Mouse (Mus musculus): ENCODE measurements around the gene Hmga2. TPM values are rescaled to one million over a fixed set of nuclear protein-coding genes. Genes with fewer than 3 reads are reported as not detected.

Hmga2 gene
- polyA plus RNA-seq, 1 experiment from 2014 or later = 1.1 TPM

GRCm38 (mm10) chr10:120398745-120399144, 77.5 kb downstream of the Hmga2 start:
- H3K9ac ChIP-seq (ENCODE audit: low read depth, low read length) = no peak overlapping the region
- no peak overlapping the region for H3K27ac ChIP-seq (ENCODE audit: low read length)
- no peaks in the 10 kb centered on the region for H3K36me3 ChIP-seq (ENCODE audit: control insufficient read depth, insufficient read depth)
- H3K9me3 ChIP-seq (replicated peaks; ENCODE audit: control insufficient read depth, low read length) = no peaks in the 10 kb centered on the region
- no peaks in the 10 kb centered on the region for H3K4me1 ChIP-seq (ENCODE audit: control insufficient read depth, low read depth, low read length)
- ATAC-seq (ENCODE audit: low read depth) = no peak
- WGBS (ENCODE audit: insufficient replicate concordance) = 57% methylated on average over 6 of the region's 6 CpGs
- H3K27me3 ChIP-seq (ENCODE audit: control insufficient read depth, insufficient read depth, low read depth, low read length) = no peaks in the 10 kb centered on the region
- H3K4me3 ChIP-seq (ENCODE audit: low read depth, low read length) = no peak overlapping the region
- no peak overlapping the region for H3K4me2 ChIP-seq (ENCODE audit: low read depth, low read length)

- Histone ChIP-seq H3K9ac (ENCODE audit: low read depth, low read length) (no peak overlapping the region), H3K36me3 (ENCODE audit: control insufficient read depth, insufficient read depth) (no peaks in the 10 kb centered on the region), H3K27me3 (ENCODE audit: control insufficient read depth, insufficient read depth, low read depth, low read length) (no peaks in the 10 kb centered on the region), H3K9me3 (replicated peaks; ENCODE audit: control insufficient read depth, low read length) (no peaks in the 10 kb centered on the region), H3K4me2 (ENCODE audit: low read depth, low read length) (no peak overlapping the region), H3K27ac (ENCODE audit: low read length) (no peak overlapping the region), H3K4me3 (ENCODE audit: low read depth, low read length) (no peak overlapping the region), H3K4me1 (ENCODE audit: control insufficient read depth, low read depth, low read length) (no peaks in the 10 kb centered on the region; the same call in 1 of the 2 replicates)
- WGBS (ENCODE audit: insufficient replicate concordance) = 75% methylated on average over 17 of the region's 17 CpGs
- ATAC-seq (ENCODE audit: low read depth) = no peak
Measured at GRCm38 (mm10) chr10:120397211-120397631, 79.0 kb downstream of the Hmga2 start.

GRCm38 (mm10) chr10:120395550-120395949, 80.7 kb downstream of the Hmga2 start:
- Histone ChIP-seq H3K4me2 (ENCODE audit: low read depth, low read length) (no peak overlapping the region), H3K36me3 (ENCODE audit: control insufficient read depth, insufficient read depth) (no peaks in the 10 kb centered on the region), H3K9ac (ENCODE audit: low read depth, low read length) (no peak overlapping the region), H3K27me3 (ENCODE audit: control insufficient read depth, insufficient read depth, low read depth, low read length) (no peaks in the 10 kb centered on the region), H3K4me1 (ENCODE audit: control insufficient read depth, low read depth, low read length) (no peaks in the 10 kb centered on the region; the same call in 1 of the 2 replicates), H3K27ac (ENCODE audit: low read length) (no peak overlapping the region), H3K9me3 (replicated peaks; ENCODE audit: control insufficient read depth, low read length) (no peaks in the 10 kb centered on the region), H3K4me3 (ENCODE audit: low read depth, low read length) (no peak overlapping the region)
- 57% methylated on average over 6 of the region's 6 CpGs for WGBS (ENCODE audit: insufficient replicate concordance)
- ATAC-seq (ENCODE audit: low read depth) = no peak

GRCm38 (mm10) chr10:120394740-120395139, 81.5 kb downstream of the Hmga2 start:
- Histone ChIP-seq H3K27me3 (ENCODE audit: control insufficient read depth, insufficient read depth, low read depth, low read length) (no peaks in the 10 kb centered on the region), H3K4me1 (ENCODE audit: control insufficient read depth, low read depth, low read length) (no peaks in the 10 kb centered on the region; the same call in 1 of the 2 replicates), H3K4me2 (ENCODE audit: low read depth, low read length) (no peak overlapping the region), H3K9ac (ENCODE audit: low read depth, low read length) (no peak overlapping the region), H3K9me3 (replicated peaks; ENCODE audit: control insufficient read depth, low read length) (no peaks in the 10 kb centered on the region), H3K4me3 (ENCODE audit: low read depth, low read length) (no peak overlapping the region), H3K27ac (ENCODE audit: low read length) (no peak overlapping the region), H3K36me3 (ENCODE audit: control insufficient read depth, insufficient read depth) (no peaks in the 10 kb centered on the region)
- ATAC-seq (ENCODE audit: low read depth) = no peak
- 69% methylated on average over 9 of the region's 9 CpGs for WGBS (ENCODE audit: insufficient replicate concordance)

GRCm38 (mm10) chr10:120391971-120392716, 84.1 kb downstream of the Hmga2 start:
- Histone ChIP-seq H3K9me3 (replicated peaks; ENCODE audit: control insufficient read depth, low read length) (no peaks in the 10 kb centered on the region), H3K9ac (ENCODE audit: low read depth, low read length) (no peak overlapping the region), H3K4me2 (ENCODE audit: low read depth, low read length) (no peak overlapping the region), H3K27me3 (ENCODE audit: control insufficient read depth, insufficient read depth, low read depth, low read length) (no peaks in the 10 kb centered on the region), H3K27ac (ENCODE audit: low read length) (peak overlapping the region; percentile 25; the same call in 1 of the 2 replicates), H3K4me3 (ENCODE audit: low read depth, low read length) (no peak overlapping the region), H3K36me3 (ENCODE audit: control insufficient read depth, insufficient read depth) (no peaks in the 10 kb centered on the region), H3K4me1 (ENCODE audit: control insufficient read depth, low read depth, low read length) (no peaks in the 10 kb centered on the region; the same call in 1 of the 2 replicates)
- ATAC-seq (ENCODE audit: low read depth) = no peak
- WGBS (ENCODE audit: insufficient replicate concordance) = 48% methylated on average over 14 of the region's 14 CpGs

- no peak for ATAC-seq (ENCODE audit: low read depth)
- Histone ChIP-seq H3K27me3 (ENCODE audit: control insufficient read depth, insufficient read depth, low read depth, low read length) (no peaks in the 10 kb centered on the region), H3K9ac (ENCODE audit: low read depth, low read length) (no peak overlapping the region), H3K36me3 (ENCODE audit: control insufficient read depth, insufficient read depth) (no peaks in the 10 kb centered on the region), H3K4me1 (ENCODE audit: control insufficient read depth, low read depth, low read length) (no peaks in the 10 kb centered on the region; the same call in 1 of the 2 replicates), H3K4me3 (ENCODE audit: low read depth, low read length) (no peak overlapping the region; the same call in 1 of the 2 replicates), H3K27ac (ENCODE audit: low read length) (peak overlapping the region; percentile 25), H3K4me2 (ENCODE audit: low read depth, low read length) (peak overlapping the region; percentile 41), H3K9me3 (replicated peaks; ENCODE audit: control insufficient read depth, low read length) (no peaks in the 10 kb centered on the region)
- 54% methylated on average over 28 of the region's 28 CpGs for WGBS (ENCODE audit: insufficient replicate concordance)
Measured at GRCm38 (mm10) chr10:120390912-120391835, 85.1 kb downstream of the Hmga2 start.

GRCm38 (mm10) chr10:120389707-120390106, 86.6 kb downstream of the Hmga2 start:
- no peak overlapping the region for H3K27ac ChIP-seq (ENCODE audit: low read length)
- H3K9me3 ChIP-seq (replicated peaks; ENCODE audit: control insufficient read depth, low read length) = no peaks in the 10 kb centered on the region
- H3K4me3 ChIP-seq (ENCODE audit: low read depth, low read length) = no peak overlapping the region
- ATAC-seq (ENCODE audit: low read depth) = no peak
- H3K4me2 ChIP-seq (ENCODE audit: low read depth, low read length) = no peak overlapping the region
- H3K27me3 ChIP-seq (ENCODE audit: control insufficient read depth, insufficient read depth, low read depth, low read length) = no peaks in the 10 kb centered on the region
- H3K9ac ChIP-seq (ENCODE audit: low read depth, low read length) = no peak overlapping the region
- no peaks in the 10 kb centered on the region for H3K36me3 ChIP-seq (ENCODE audit: control insufficient read depth, insufficient read depth)
- H3K4me1 ChIP-seq (ENCODE audit: control insufficient read depth, low read depth, low read length) = no peaks in the 10 kb centered on the region; the same call in none of the 2 replicates
- 46% methylated on average over 6 of the region's 6 CpGs for WGBS (ENCODE audit: insufficient replicate concordance)

- no peaks in the 10 kb centered on the region for H3K27me3 ChIP-seq (ENCODE audit: control insufficient read depth, insufficient read depth, low read depth, low read length)
- H3K4me2 ChIP-seq (ENCODE audit: low read depth, low read length) = no peak overlapping the region
- no peak for ATAC-seq (ENCODE audit: low read depth)
- no peak overlapping the region for H3K4me3 ChIP-seq (ENCODE audit: low read depth, low read length)
- H3K4me1 ChIP-seq (ENCODE audit: control insufficient read depth, low read depth, low read length) = no peaks in the 10 kb centered on the region; the same call in none of the 2 replicates
- WGBS (ENCODE audit: insufficient replicate concordance) = 47% methylated on average over 10 of the region's 10 CpGs
- no peak overlapping the region for H3K27ac ChIP-seq (ENCODE audit: low read length)
- H3K9me3 ChIP-seq (replicated peaks; ENCODE audit: control insufficient read depth, low read length) = no peaks in the 10 kb centered on the region
- H3K36me3 ChIP-seq (ENCODE audit: control insufficient read depth, insufficient read depth) = no peaks in the 10 kb centered on the region
- no peak overlapping the region for H3K9ac ChIP-seq (ENCODE audit: low read depth, low read length)
Measured at GRCm38 (mm10) chr10:120388966-120389365, 87.3 kb downstream of the Hmga2 start.

Measured in liver, embryonic 16.5 days (tissue).